Mouse (Mus musculus) intestine, postnatal 0 days (tissue): ENCODE measurements around the gene Sema6d. TPM values are rescaled to one million over a fixed set of nuclear protein-coding genes. Genes with fewer than 3 reads are reported as not detected.

Source experiments
- ATAC-seq: fragments of 200-750 bp; cut with Nextera tagmentation; 2 replicates; pipeline ENCODE4 v1.8.0; 2017; ENCODE audit warnings: mild to moderate bottlenecking, moderate TSS enrichment, moderate library complexity
- H3K27ac ChIP-seq: fragments of 300-500 bp; sonication (generic); 2 replicates; pipeline ENCODE4 v1.5.1; 2014; ENCODE audit warnings: mild to moderate bottlenecking, low read depth, low read length, moderate library complexity
- H3K27me3 ChIP-seq: fragments of 300-500 bp; sonication (generic); replicated peaks from 2 replicates; pipeline ENCODE4 v1.6.1; 2014; ENCODE audit warnings: low read length, mixed read lengths; ENCODE audit not compliant: control insufficient read depth, insufficient read depth
- H3K36me3 ChIP-seq: fragments of 300-500 bp; sonication (generic); 2 replicates; pipeline ENCODE4 v1.6.1; 2014; ENCODE audit warnings: mild to moderate bottlenecking, moderate library complexity; ENCODE audit not compliant: control insufficient read depth, insufficient read depth
- H3K4me1 ChIP-seq: fragments of 300-500 bp; sonication (generic); replicated peaks from 2 replicates; pipeline ENCODE4 v1.6.1; 2014; ENCODE audit warnings: antibody characterized with exemption, low read length, mixed read lengths; ENCODE audit not compliant: control insufficient read depth, insufficient read depth
- H3K4me2 ChIP-seq: fragments of 300-500 bp; sonication (generic); replicated peaks from 2 replicates; pipeline ENCODE4 v1.6.1; 2014; ENCODE audit warnings: low read depth, mild to moderate bottlenecking, moderate library complexity
- H3K4me3 ChIP-seq: fragments of 300-500 bp; sonication (generic); 2 replicates; pipeline ENCODE4 v1.5.1; 2014; ENCODE audit warnings: low read depth, low read length
- H3K9ac ChIP-seq: fragments of 300-500 bp; sonication (generic); 2 replicates; pipeline ENCODE4 v1.6.1; 2014; ENCODE audit warnings: mild to moderate bottlenecking, low read depth, low read length
- H3K9me3 ChIP-seq: fragments of 300-500 bp; sonication (generic); 2 replicates; pipeline ENCODE4 v1.6.1; 2016; ENCODE audit warnings: mixed run types; ENCODE audit not compliant: control insufficient read depth
- CTCF ChIP-seq: sonication (generic); IDR thresholded peaks from 2 replicates; pipeline ENCODE4 v1.5.1; 2016; ENCODE audit warnings: low read depth, mild to moderate bottlenecking, control low read depth, antibody characterized with exemption, moderate library complexity
- WGBS: fragments of 180-500 bp; shearing (Covaris S2); extraction: QIAGEN DNeasy Blood & Tissue Kit; methylation state at CpG from one replicate; pipeline ENCODE4 v1.1.7; 2014; 5-methylcytosine and 5-hydroxymethylcytosine counted together
- polyA plus RNA-seq: library from polyadenylated mRNA; unstranded; fragments of >200 nt; fragmentation: Nextera tagmentation; extraction: Ambion mirVana; gene quantifications from 2 replicates; pipeline ENCODE4 v1.2.1, GENCODE M21; 2015

Gene Sema6d
- polyA plus RNA-seq, 1 experiment from 2014 or later = 10.4 TPM

GRCm38 (mm10) chr2:124430708-124431107 is 340.9 kb downstream of the Sema6d start:
- H3K9me3 ChIP-seq = no peaks in the 10 kb centered on the region
- ATAC-seq = no peak
- H3K27me3 ChIP-seq = no peaks in the 10 kb centered on the region
- TF ChIP-seq CTCF = no peak
- H3K36me3 ChIP-seq = no peaks in the 10 kb centered on the region
- 90% methylated on average over 3 of the region's 3 CpGs for WGBS
- H3K9ac ChIP-seq = no peak overlapping the region
- H3K4me3 ChIP-seq = no peak overlapping the region
- H3K4me1 ChIP-seq = no peaks in the 10 kb centered on the region
- H3K27ac ChIP-seq = no peak overlapping the region
- H3K4me2 ChIP-seq = no peak overlapping the region

- WGBS = 73% methylated on average over 12 of the region's 12 CpGs
- Histone ChIP-seq H3K36me3 (no peaks in the 10 kb centered on the region), H3K9me3 (no peaks in the 10 kb centered on the region), H3K27ac (no peak overlapping the region), H3K9ac (no peak overlapping the region), H3K4me3 (no peak overlapping the region), H3K4me2 (no peak overlapping the region), H3K27me3 (no peaks in the 10 kb centered on the region), H3K4me1 (no peaks in the 10 kb centered on the region)
- TF ChIP-seq CTCF = no peak
- ATAC-seq = no peak
Measured at GRCm38 (mm10) chr2:124435382-124436002, 345.7 kb downstream of the Sema6d start.

GRCm38 (mm10) chr2:124436704-124437103 is 346.9 kb downstream of the Sema6d start:
- 70% methylated on average over 8 of the region's 8 CpGs for WGBS
- Histone ChIP-seq H3K4me1 (no peaks in the 10 kb centered on the region), H3K4me3 (no peak overlapping the region), H3K9me3 (no peaks in the 10 kb centered on the region), H3K27me3 (no peaks in the 10 kb centered on the region), H3K9ac (no peak overlapping the region), H3K4me2 (no peak overlapping the region), H3K36me3 (no peaks in the 10 kb centered on the region), H3K27ac (no peak overlapping the region)
- no peak for TF ChIP-seq CTCF
- no peak for ATAC-seq

- no peak for ATAC-seq
- 89% methylated on average over 2 of the region's 2 CpGs for WGBS
Measured at GRCm38 (mm10) chr2:124444199-124444598, 354.4 kb downstream of the Sema6d start.

GRCm38 (mm10) chr2:124455881-124456280 is 366.1 kb downstream of the Sema6d start:
- H3K36me3 ChIP-seq = no peaks in the 10 kb centered on the region
- TF ChIP-seq CTCF = no peak
- 75% methylated on average over 2 of the region's 2 CpGs for WGBS

More at GRCm38 (mm10) chr2:124444199-124444598, 354.4 kb downstream of the Sema6d start:
- Histone ChIP-seq H3K9me3 (no peaks in the 10 kb centered on the region), H3K4me3 (no peak overlapping the region), H3K27me3 (no peaks in the 10 kb centered on the region), H3K27ac (no peak overlapping the region), H3K9ac (no peak overlapping the region), H3K4me1 (no peaks in the 10 kb centered on the region), H3K4me2 (no peak overlapping the region), H3K36me3 (no peaks in the 10 kb centered on the region)
- TF ChIP-seq CTCF = no peak

GRCm38 (mm10) chr2:124456999-124457398 is 367.2 kb downstream of the Sema6d start:
- 91% methylated on average over 4 of the region's 4 CpGs for WGBS
- no peak overlapping the region for H3K9ac ChIP-seq
- H3K36me3 ChIP-seq = no peaks in the 10 kb centered on the region
- no peak for TF ChIP-seq CTCF
- no peak overlapping the region for H3K4me3 ChIP-seq
- H3K4me1 ChIP-seq = no peaks in the 10 kb centered on the region
- H3K27me3 ChIP-seq = no peaks in the 10 kb centered on the region
- no peak overlapping the region for H3K4me2 ChIP-seq
- no peak for ATAC-seq
- no peaks in the 10 kb centered on the region for H3K9me3 ChIP-seq
- no peak overlapping the region for H3K27ac ChIP-seq

More at GRCm38 (mm10) chr2:124455881-124456280, 366.1 kb downstream of the Sema6d start:
- Histone ChIP-seq H3K9me3 (no peaks in the 10 kb centered on the region), H3K27me3 (no peaks in the 10 kb centered on the region), H3K27ac (no peak overlapping the region), H3K4me3 (no peak overlapping the region), H3K4me2 (no peak overlapping the region), H3K9ac (no peak overlapping the region), H3K4me1 (no peaks in the 10 kb centered on the region)
- ATAC-seq = no peak

- Histone ChIP-seq H3K9ac (no peak overlapping the region), H3K27me3 (no peaks in the 10 kb centered on the region), H3K36me3 (no peaks in the 10 kb centered on the region), H3K4me2 (no peak overlapping the region), H3K9me3 (no peaks in the 10 kb centered on the region), H3K27ac (no peak overlapping the region), H3K4me3 (no peak overlapping the region), H3K4me1 (no peaks in the 10 kb centered on the region)
- WGBS = 84% methylated on average over 2 of the region's 2 CpGs
- ATAC-seq = no peak
- TF ChIP-seq CTCF = no peak
Measured at GRCm38 (mm10) chr2:124458028-124458427, 368.3 kb downstream of the Sema6d start.
